Mouse (Mus musculus) embryonic stem cell, embryonic (primary cell): ENCODE measurements at regions not wholly inside any gene's neighbourhood (a gene's known extent, or its start where the extent isn't known, plus 50 kb on each side); places are given as distances from the start of the nearest gene placed in this dataset.

Source experiments
- CTCF ChIA-PET, 4 experiments: fragments of 300-600 bp in 2 of 4; fragments of 350-600 bp in 2 of 4; sonication (Branson Sonifier 250); formaldehyde crosslinking; loops; one replicate each; lab custom pipeline; 2022; ENCODE audit warnings: inconsistent platforms in 2 of 4; lab: Charles Lee
- POLR2A ChIA-PET, 4 experiments: fragments of 300-600 bp in 2 of 4; fragments of 350-600 bp in 2 of 4; sonication (Branson Sonifier 250); formaldehyde crosslinking; loops; one replicate each; lab custom pipeline; 2022; ENCODE audit warnings: antibody characterized with exemption in 4 of 4, inconsistent platforms in 1 of 4; lab: Charles Lee

DNA sequence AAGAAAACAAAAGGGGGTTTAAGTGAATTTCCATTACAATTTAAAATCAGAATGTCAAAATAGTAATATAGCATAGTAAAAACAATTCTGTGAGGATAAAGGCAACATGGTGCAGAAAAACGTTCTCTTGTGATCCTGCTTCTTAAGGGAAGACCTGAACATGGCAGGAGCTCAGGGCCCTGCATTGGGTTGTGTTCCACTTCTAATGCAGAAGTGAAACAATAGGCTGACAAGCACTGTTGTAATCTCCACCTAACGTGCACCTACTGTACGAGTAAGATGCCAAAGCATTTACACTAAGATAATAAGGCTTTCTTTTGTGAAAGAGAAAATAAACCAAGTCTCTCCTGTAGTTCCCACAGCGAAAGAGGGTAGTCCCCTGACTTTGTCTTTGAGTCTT is 136.3 kb upstream of the Zc3h15 start:
- POLR2A ChIA-PET: no interaction called here

GRCm38 (mm10) chr2:83549454-83549853 is 94.8 kb upstream of the Zc3h15 start:
- POLR2A ChIA-PET: no interaction called here
- CTCF ChIA-PET: interaction anchor here in 1 of 4 experiments (0.6 kb wide), 2 partner anchors 44 to 299 kb away, joined by 3 read pairs; no protein-coding TSS in a partner anchor

More for the DNA sequence above, 136.3 kb upstream of the Zc3h15 start:
- CTCF ChIA-PET: no interaction called here

DNA sequence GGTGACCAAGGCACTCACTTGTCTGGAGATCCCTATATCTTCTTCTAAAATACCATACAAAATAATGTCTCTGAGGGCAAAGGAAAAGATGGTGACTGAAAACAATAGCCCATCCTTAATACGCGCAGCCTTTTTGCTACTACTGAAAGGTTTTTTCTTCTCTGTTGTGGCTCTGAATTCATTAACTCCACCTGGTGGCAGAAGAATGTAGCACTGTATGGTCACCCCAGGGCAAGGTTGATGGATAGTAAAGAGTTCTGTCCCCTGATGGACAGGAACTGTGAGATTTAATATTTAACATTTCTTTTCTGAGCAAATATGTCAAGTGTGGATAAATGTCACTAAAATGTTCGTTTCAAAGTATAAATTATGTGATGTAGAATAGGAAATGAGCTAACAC is 91.9 kb upstream of the Zc3h15 start:
- CTCF ChIA-PET: no interaction called here
- POLR2A ChIA-PET: no interaction called here
